Mouse (Mus musculus) forebrain, embryonic 15.5 days (tissue): Measurements from ENCODE around the gene Tmco3. TPM values are rescaled to one million over a fixed set of nuclear protein-coding genes. Genes with fewer than 3 reads are reported as not detected.
A peak's percentile ranks its signal among the peaks of the same experiment; 100 is the strongest.
"Not testable (repeated sequence)": the region's sequence is repeated elsewhere in the genome, so short reads cannot be mapped to it uniquely, and the experiment has no call there.

Experiments used
- ATAC-seq: fragments of 200-750 bp; cut with Nextera tagmentation; replicated peaks from 2 replicates; pipeline ENCODE4 v1.8.0; 2017; ENCODE audit warnings: mild to moderate bottlenecking, moderate TSS enrichment, moderate library complexity
- H3K27ac ChIP-seq: fragments of 300-500 bp; sonication (generic); replicated peaks from 2 replicates; pipeline ENCODE4 v1.5.1; 2015; ENCODE audit warnings: mild to moderate bottlenecking, inconsistent platforms
- H3K27me3 ChIP-seq: fragments of 300-500 bp; sonication (generic); 2 replicates; pipeline ENCODE4 v1.6.1; 2015; ENCODE audit warnings: inconsistent platforms
- H3K36me3 ChIP-seq: fragments of 300-500 bp; sonication (generic); 2 replicates; pipeline ENCODE4 v1.6.1; 2015; ENCODE audit warnings: mild to moderate bottlenecking, inconsistent platforms
- H3K4me1 ChIP-seq: fragments of 300-500 bp; sonication (generic); 2 replicates; pipeline ENCODE4 v1.6.1; 2015; ENCODE audit warnings: inconsistent platforms
- H3K4me2 ChIP-seq: fragments of 300-500 bp; sonication (generic); replicated peaks from 2 replicates; pipeline ENCODE4 v1.6.1; 2015; ENCODE audit warnings: mild to moderate bottlenecking, inconsistent platforms
- H3K4me3 ChIP-seq: fragments of 300-500 bp; sonication (generic); 2 replicates; pipeline ENCODE4 v1.5.1; 2015; ENCODE audit warnings: mild to moderate bottlenecking, inconsistent platforms
- H3K9ac ChIP-seq: fragments of 300-500 bp; sonication (generic); replicated peaks from 2 replicates; pipeline ENCODE4 v1.6.1; 2015; ENCODE audit warnings: mild to moderate bottlenecking, inconsistent platforms
- H3K9me3 ChIP-seq: fragments of 300-500 bp; sonication (generic); 2 replicates; pipeline ENCODE4 v1.6.1; 2016; ENCODE audit warnings: inconsistent platforms
- WGBS: fragments of 180-500 bp; shearing (Covaris S2); methylation state at CpG from one replicate; pipeline ENCODE4 v1.1.7; 2015; ENCODE audit warnings: mixed read lengths; 5-methylcytosine and 5-hydroxymethylcytosine counted together
- polyA plus RNA-seq: library from polyadenylated mRNA; unstranded; fragments of >200 nt; fragmentation: Nextera tagmentation; extraction: Ambion mirVana; gene quantifications from 2 replicates; pipeline ENCODE4 v1.2.1, GENCODE M21; 2015

Tmco3 gene
- polyA plus RNA-seq, 1 experiment from 2014 or later = 49.3 TPM

GRCm38 (mm10) chr8:13314922-13315321 is 26.9 kb downstream of the Tmco3 start:
- H3K27ac ChIP-seq = no peak overlapping the region
- H3K9ac ChIP-seq = no peak overlapping the region
- H3K4me3 ChIP-seq = no peak overlapping the region
- no peaks in the 10 kb centered on the region for H3K27me3 ChIP-seq
- H3K4me2 ChIP-seq = no peak overlapping the region
- ATAC-seq = no peak
- H3K9me3 ChIP-seq = no peaks in the 10 kb centered on the region
- no peaks in the 10 kb centered on the region for H3K4me1 ChIP-seq
- peaks cover 39% of the 10 kb centered on the region for H3K36me3 ChIP-seq
- 88% methylated on average over 3 of the region's 3 CpGs for WGBS

DNA sequence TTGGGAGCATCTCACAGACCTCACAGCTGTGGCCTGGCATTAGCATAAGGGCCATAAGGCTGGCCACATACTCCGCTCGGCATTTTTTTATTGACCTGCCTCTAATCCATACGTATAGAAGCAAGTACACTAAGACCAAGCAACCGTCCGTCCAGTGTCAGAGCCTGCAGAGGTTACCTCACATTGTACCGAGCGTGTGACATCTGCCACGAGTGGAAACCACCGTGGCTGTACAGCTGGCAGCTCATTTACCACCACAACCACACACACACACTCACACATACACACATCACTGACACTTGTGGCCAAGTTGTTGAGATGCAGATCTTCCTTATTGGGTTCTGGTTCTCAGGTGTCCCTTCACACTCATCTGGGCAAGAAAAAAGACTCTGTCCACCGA is 28.7 kb downstream of the Tmco3 start:
- Histone ChIP-seq H3K4me1 (no peaks in the 10 kb centered on the region), H3K4me2 (no peak overlapping the region), H3K27me3 (no peaks in the 10 kb centered on the region), H3K4me3 (no peak overlapping the region), H3K9ac (no peak overlapping the region), H3K36me3 (peaks cover 34% of the 10 kb centered on the region), H3K9me3 (no peaks in the 10 kb centered on the region), H3K27ac (no peak overlapping the region)
- WGBS = 93% methylated on average over 10 of the region's 10 CpGs
- no peak for ATAC-seq

GRCm38 (mm10) chr8:13326598-13326997 is 38.6 kb downstream of the Tmco3 start:
- no peak overlapping the region for H3K9ac ChIP-seq
- ATAC-seq = no peak
- H3K4me2 ChIP-seq = no peak overlapping the region
- H3K4me1 ChIP-seq = no peaks in the 10 kb centered on the region
- no peak overlapping the region for H3K4me3 ChIP-seq
- H3K27ac ChIP-seq = no peak overlapping the region
- H3K27me3 ChIP-seq = no peaks in the 10 kb centered on the region
- 38% methylated on average over 5 of the region's 5 CpGs for WGBS
- H3K36me3 ChIP-seq = 0 out of 2 replicates have a peak, but pooled peaks cover 2% of the 10 kb centered on the region
- no peaks in the 10 kb centered on the region for H3K9me3 ChIP-seq

- Histone ChIP-seq H3K36me3 (no peaks in the 10 kb centered on the region), H3K4me1 (peaks cover under 1% of the 10 kb centered on the region; the same call in 1 of the 2 replicates), H3K9me3 (no peaks in the 10 kb centered on the region), H3K4me2 (no peak overlapping the region), H3K27me3 (no peaks in the 10 kb centered on the region), H3K4me3 (no peak overlapping the region), H3K9ac (no peak overlapping the region), H3K27ac (no peak overlapping the region)
- WGBS = 61% methylated on average over 1 of the region's 1 CpGs
- no peak for ATAC-seq
These were observed 46.7 kb downstream of the Tmco3 start for GRCm38 (mm10) chr8:13334671-13335070.

- 93% methylated on average over 6 of the region's 6 CpGs for WGBS
- peaks cover 19% of the 10 kb centered on the region for H3K4me1 ChIP-seq
- H3K36me3 ChIP-seq = peaks cover 14% of the 10 kb centered on the region
- not testable (repeated sequence) for ATAC-seq, H3K27ac ChIP-seq, H3K9ac ChIP-seq, H3K4me2 ChIP-seq, H3K4me3 ChIP-seq, H3K27me3 ChIP-seq, H3K9me3 ChIP-seq
These were observed 49.3 kb downstream of the Tmco3 start for GRCm38 (mm10) chr8:13337245-13337644.

DNA sequence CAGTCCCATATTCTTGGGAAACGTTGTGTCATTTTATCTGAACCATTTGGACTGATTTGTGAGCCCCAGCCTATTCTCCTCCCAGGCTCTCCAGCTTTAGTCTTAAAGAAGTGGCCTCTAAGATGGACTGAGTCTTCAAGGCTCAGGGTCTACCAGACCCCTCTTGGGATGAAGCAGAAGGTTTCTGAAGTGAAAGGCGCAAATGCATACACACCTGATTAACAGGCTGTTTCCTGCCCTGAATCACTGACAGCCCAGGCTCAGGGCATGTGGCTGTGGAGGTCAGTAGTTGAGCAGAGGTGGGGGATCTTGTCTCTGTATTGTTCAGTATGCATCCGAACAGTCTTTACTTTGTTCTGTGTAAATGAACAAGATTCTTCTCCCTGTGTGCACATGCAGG is 49.7 kb downstream of the Tmco3 start:
- Histone ChIP-seq H3K9me3 (no peaks in the 10 kb centered on the region), H3K9ac (no peak overlapping the region), H3K4me2 (peak overlapping the region; percentile 86; the same call in 1 of the 2 replicates), H3K27me3 (no peaks in the 10 kb centered on the region), H3K4me1 (peaks cover 19% of the 10 kb centered on the region), H3K36me3 (peaks cover 17% of the 10 kb centered on the region), H3K4me3 (peak overlapping the region; percentile 94; the same call in 1 of the 2 replicates), H3K27ac (peak overlapping the region; percentile 77)
- ATAC-seq = peak; percentile 11; the same call in 1 of the 2 replicates
- WGBS = 85% methylated on average over 3 of the region's 3 CpGs

GRCm38 (mm10) chr8:13338255-13338860 is 50.4 kb downstream of the Tmco3 start, which contains the start of gene Tfdp1:
Gene Tfdp1, plus strand, starts transcription at chr8:13338751.
- ATAC-seq = peak; percentile 94

DNA sequence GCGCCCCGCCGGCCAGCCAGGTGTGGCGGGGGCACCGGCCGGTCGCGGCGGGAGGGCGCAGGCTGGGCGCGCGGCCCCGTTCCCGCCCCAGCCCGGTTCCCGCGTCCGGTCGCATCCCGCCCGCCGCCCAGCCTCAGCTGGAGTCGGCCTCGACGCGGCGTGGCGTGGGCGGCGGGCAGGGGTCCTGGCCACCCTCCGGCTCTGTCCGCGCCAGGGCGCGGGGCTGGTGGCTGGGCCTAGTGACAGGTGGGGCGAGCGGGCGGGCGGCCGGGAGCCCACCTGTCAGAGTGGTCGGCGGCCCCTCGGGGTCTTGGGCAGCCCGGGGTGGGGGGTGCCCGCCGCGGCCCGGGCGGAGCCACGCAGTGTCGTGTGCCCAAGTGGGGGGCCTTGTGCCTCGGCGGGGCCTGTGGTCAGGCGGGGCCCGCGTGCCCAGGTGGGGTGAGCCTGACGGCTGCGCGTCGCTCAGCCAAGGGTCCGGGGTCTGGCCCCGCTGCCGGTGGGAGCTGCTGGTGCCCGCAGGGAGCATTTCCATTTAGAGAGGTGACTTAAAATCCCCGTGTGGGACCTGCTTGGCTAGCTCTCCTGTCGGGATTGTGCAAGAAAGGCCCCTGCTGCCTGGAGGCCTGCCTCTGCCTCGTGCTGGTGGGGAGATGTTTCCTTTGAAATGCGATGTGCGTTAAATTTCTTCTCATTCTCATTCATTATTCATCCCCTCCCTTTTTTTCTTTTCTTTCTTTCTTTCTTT is 51.1 kb downstream of the Tmco3 start:
- Histone ChIP-seq H3K27ac (peak overlapping the region; percentile 77), H3K4me1 (peaks cover 19% of the 10 kb centered on the region), H3K4me3 (peak overlapping the region; percentile 94), H3K4me2 (peak overlapping the region; percentile 86), H3K36me3 (peaks cover 31% of the 10 kb centered on the region), H3K27me3 (no peaks in the 10 kb centered on the region), H3K9me3 (no peaks in the 10 kb centered on the region), H3K9ac (peak overlapping the region; percentile 88)
- peak; percentile 53 for ATAC-seq
- WGBS = under 1% methylated on average over 52 of the region's 70 CpGs

More at GRCm38 (mm10) chr8:13338255-13338860, 50.4 kb downstream of the Tmco3 start, which contains the start of gene Tfdp1:
- Histone ChIP-seq H3K27ac (peak within 1 kb of the TSS; percentile 77), H3K4me3 (peak within 1 kb of the TSS; percentile 94), H3K36me3 (peaks cover 24% of the 10 kb centered on the region), H3K4me2 (peak within 1 kb of the TSS; percentile 86), H3K9me3 (no peaks in the 10 kb centered on the region), H3K4me1 (peaks cover 19% of the 10 kb centered on the region), H3K9ac (peak within 1 kb of the TSS; percentile 88), H3K27me3 (no peaks in the 10 kb centered on the region)
- under 1% methylated on average over 29 of the region's 72 CpGs for WGBS

DNA sequence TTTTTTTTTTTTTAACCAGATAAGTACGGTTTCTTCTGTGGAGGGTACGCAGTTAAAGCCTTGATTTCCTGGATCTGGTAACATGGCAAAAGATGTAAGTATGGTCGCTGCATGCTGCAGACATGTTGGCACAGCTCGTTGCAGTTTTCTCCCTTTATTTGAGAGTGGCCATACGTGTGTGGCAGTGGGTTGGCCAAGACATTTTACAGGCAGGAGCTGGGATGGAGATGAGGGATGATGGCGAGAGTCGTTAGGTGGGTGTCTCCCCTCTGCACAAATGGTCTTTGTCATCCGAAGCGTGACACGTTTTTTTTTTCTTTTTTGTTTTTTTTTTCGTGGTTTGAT is 51.6 kb downstream of the Tmco3 start:
- peak overlapping the region; percentile 77 for H3K27ac ChIP-seq
- peak overlapping the region; percentile 88 for H3K9ac ChIP-seq
- no peaks in the 10 kb centered on the region for H3K27me3 ChIP-seq
- H3K36me3 ChIP-seq = peaks cover 37% of the 10 kb centered on the region
- H3K4me1 ChIP-seq = peaks cover 19% of the 10 kb centered on the region
- no peak for ATAC-seq
- peak overlapping the region; percentile 94 for H3K4me3 ChIP-seq
- WGBS = 2% methylated on average over 11 of the region's 11 CpGs
- H3K9me3 ChIP-seq = no peaks in the 10 kb centered on the region
- H3K4me2 ChIP-seq = peak overlapping the region; percentile 86

DNA sequence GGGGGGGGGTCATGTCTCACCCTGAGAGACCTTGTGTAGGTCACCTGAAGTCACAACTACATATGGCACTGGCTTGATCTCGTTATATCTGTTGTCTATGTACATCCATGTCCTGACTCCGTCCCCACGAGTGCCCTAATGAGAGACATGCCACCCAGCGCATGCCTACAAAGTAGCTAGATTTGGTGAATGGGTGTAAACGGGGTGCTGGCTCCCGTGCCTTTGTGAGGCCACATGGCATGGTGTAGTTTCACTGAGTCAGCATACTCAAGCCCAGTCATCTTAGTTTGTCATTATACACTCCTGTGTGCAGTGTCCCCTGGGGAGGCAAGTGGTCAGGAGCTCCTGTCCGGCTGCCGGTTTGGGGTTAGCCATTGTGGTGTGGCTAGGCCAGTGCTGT is 52.7 kb downstream of the Tmco3 start:
- Histone ChIP-seq H3K4me1 (peaks cover 19% of the 10 kb centered on the region), H3K9me3 (no peaks in the 10 kb centered on the region), H3K27me3 (no peaks in the 10 kb centered on the region), H3K4me3 (no peak overlapping the region), H3K36me3 (peaks cover 47% of the 10 kb centered on the region), H3K27ac (no peak overlapping the region), H3K4me2 (no peak overlapping the region), H3K9ac (no peak overlapping the region)
- WGBS = 77% methylated on average over 8 of the region's 8 CpGs
- ATAC-seq = no peak

DNA sequence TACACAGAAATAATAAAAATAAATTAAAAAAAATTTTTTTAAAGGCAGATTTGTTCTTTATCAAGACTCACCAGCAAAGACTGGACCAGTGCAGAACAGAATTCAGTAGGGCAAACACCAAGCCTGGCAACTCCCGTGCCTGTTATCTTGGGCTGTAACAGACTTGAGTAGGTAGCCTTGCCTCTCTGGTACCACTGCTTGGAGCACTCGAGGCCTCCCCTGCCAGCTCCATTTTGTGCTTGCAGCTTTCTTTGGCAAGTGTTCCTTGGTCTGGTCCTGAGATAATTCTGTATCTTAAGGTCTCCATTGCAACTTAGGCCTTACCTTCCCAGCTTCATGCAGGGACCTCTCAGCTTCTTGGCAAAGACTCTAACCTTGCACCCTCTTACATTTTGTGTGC is 54.4 kb downstream of the Tmco3 start:
- H3K4me2 ChIP-seq = no peak overlapping the region
- 85% methylated on average over 2 of the region's 2 CpGs for WGBS
- no peak for ATAC-seq

DNA sequence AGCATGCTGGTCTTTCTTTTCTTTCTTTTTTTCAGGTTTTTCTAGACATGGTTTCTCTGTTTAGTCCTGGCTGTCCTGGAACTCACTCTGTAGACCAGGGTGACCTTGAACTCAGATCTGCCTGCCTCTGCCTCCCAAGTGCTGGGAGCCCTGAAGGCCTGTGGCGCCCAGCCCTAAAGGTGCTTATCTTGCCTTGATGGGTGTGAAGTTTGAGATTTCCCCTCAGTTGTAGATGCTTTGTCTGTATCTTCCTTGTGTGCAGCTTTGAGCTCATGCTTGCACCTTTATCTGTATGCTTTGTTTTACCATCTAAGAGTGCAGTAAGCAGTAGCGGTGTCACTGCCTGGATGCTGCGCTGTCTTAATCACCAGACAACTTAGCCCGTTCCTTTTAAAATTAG is 55.1 kb downstream of the Tmco3 start:
- H3K27me3 ChIP-seq = no peaks in the 10 kb centered on the region
- 98% methylated on average over 4 of the region's 4 CpGs for WGBS
- H3K9me3 ChIP-seq = no peaks in the 10 kb centered on the region
- peaks cover 19% of the 10 kb centered on the region for H3K4me1 ChIP-seq
- no peak overlapping the region for H3K27ac ChIP-seq
- no peak for ATAC-seq
- H3K36me3 ChIP-seq = peaks cover 69% of the 10 kb centered on the region
- H3K4me3 ChIP-seq = no peak overlapping the region
- no peak overlapping the region for H3K4me2 ChIP-seq
- H3K9ac ChIP-seq = no peak overlapping the region

More for the DNA sequence above, 54.4 kb downstream of the Tmco3 start:
- Histone ChIP-seq H3K27ac (no peak overlapping the region), H3K36me3 (peaks cover 62% of the 10 kb centered on the region), H3K4me1 (peaks cover 19% of the 10 kb centered on the region), H3K9ac (no peak overlapping the region), H3K4me3 (no peak overlapping the region), H3K9me3 (no peaks in the 10 kb centered on the region), H3K27me3 (no peaks in the 10 kb centered on the region)
